Mouse (Mus musculus) layer of hippocampus, adult 18-20 months (tissue): ENCODE data around the gene Gtf3c6. TPM values are rescaled to one million over a fixed set of nuclear protein-coding genes. Genes with fewer than 3 reads are reported as not detected.

ENCODE experiments used
- DNase-seq, 2 experiments: peaks; one replicate each; pipeline ENCODE4 v3.0.0; 2022; ENCODE audit warnings: low spot score in 2 of 2
- long read RNA-seq: library from polyadenylated mRNA; stranded (forward); transcript quantifications from one replicate; pipeline ENCODE4 v2.0.0, GENCODE M21; 2021
- total RNA-seq, 2 experiments: library from RNA; stranded (reverse); gene quantifications; 2 replicates each; pipeline ENCODE4 v1.2.3; 2021

Gene Gtf3c6
- 10 to 100 TPM; 23.2 to 27.2 TPM for total RNA-seq
- long read RNA-seq, transcript Gtf3c6-206 (6 exons, 2,526 nt) = major isoform, 12 of 23 reads
- long read RNA-seq, transcript Gtf3c6-201 (6 exons, 887 nt) = minor isoform, 8 of 23 reads
- long read RNA-seq, partial matches to known transcripts = 0 of 23 reads
- long read RNA-seq, other reads (novel, unspliced or antisense) = 2 of 23 reads

DNA sequence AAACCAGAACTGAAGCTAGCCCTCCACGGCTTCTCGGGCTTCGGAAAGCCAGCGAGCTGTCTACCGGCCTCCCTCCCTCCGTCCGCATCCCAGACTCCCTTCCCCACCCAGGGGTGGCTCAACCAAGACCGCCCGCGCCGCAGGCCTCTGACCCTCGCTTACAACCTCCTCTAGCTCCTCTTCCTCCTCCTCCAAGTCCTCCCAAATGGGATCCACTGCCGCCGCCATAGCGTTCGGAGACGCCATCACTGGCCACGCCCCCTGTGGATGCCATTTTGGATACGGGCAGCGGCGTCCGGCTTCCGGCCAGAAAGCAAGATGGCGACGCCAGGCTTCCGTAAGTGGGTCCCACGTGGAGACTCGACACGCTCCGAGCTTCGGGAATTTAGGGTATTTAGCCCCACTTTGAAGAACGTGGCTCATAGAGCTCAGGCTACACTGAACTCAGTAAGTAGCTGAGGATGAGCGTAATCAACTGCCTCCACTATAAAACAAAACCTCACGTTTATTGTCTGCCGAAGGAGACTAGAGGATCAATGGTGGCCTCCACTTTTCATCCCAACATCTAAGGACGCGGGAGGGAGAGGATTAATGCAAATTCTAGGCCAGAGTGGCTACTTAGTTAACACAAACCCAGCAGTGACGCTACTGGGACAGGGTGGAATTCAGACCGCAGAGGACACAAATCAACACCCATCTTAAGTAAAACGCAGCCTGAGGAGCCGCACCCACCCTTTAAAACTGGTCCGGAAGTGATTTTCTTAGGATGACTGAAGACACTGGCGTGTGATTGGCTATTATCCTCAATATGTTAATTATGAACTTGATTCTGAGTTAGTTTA lies at the start of gene Gtf3c6:
Gene Gtf3c6 (minus strand): TSS at position 695 of the 842 bp plus-strand sequence.
- DNase-seq = peak; percentile 90 to 97

DNA sequence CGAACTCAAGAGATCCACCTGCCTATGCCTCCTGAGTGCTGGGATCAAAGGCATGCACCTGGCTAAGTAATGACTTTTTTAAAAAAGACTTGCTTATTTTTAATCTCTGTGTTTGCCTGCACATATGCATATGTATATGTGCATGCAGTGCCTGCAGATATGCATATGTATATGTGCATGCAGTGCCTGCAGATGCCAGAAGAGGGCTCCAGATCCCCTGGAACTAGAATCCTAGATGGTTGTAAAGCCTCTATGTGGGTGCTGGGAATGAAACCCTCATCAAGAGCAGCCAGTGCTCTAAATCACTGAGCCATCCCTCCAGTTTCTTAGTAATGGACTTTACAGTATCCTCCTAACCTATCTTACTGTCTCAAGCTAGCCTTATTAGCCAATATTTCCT lies 48.1 kb upstream of the Gtf3c6 start:
- DNase-seq = no peak

DNA sequence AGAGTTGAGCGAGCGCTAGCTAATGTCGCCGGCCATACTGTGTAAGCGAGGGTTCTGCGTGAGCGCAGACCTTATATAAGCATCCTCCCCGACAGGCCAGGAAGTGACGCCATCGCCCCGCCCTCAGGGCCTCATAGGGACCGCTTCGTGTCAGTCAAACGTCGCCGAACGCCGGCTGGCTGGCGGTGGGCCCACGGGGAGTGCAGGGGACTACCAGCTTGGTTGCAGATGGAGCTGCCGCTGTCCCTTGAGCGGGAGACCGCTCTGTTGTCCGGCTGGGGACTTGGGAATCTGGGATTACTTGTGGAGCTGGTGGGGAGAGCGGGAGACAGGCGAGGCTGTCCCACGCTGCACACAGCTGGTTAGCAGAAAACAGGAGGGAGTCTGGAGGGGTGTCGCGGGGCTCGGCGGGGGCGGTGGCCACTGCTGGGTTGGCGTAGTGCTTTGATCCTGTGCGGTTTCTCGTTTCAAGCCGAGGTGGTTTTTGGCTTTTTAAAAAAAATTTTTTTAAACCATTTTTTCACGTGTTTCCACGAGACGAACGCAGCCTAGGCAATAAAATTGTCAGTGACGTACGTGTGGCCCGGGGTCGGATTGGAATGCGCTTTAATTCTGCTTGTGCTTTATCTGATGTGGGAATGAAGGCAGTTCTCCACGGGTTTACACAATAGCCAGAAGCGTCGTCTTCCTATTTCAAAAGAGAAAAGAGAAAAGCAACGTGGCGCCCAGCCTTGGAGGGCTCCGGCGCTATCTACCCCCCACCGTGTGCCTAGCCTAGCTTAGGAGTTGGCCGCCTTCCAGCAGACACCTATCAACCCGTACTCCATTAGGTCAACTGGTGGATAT lies 44.5 kb upstream of the Gtf3c6 start, which contains the start of gene Amd1:
Gene Amd1 (minus strand): TSS at position 47 of the 846 bp plus-strand sequence.
- DNase-seq = peak; percentile 99 to 100

DNA sequence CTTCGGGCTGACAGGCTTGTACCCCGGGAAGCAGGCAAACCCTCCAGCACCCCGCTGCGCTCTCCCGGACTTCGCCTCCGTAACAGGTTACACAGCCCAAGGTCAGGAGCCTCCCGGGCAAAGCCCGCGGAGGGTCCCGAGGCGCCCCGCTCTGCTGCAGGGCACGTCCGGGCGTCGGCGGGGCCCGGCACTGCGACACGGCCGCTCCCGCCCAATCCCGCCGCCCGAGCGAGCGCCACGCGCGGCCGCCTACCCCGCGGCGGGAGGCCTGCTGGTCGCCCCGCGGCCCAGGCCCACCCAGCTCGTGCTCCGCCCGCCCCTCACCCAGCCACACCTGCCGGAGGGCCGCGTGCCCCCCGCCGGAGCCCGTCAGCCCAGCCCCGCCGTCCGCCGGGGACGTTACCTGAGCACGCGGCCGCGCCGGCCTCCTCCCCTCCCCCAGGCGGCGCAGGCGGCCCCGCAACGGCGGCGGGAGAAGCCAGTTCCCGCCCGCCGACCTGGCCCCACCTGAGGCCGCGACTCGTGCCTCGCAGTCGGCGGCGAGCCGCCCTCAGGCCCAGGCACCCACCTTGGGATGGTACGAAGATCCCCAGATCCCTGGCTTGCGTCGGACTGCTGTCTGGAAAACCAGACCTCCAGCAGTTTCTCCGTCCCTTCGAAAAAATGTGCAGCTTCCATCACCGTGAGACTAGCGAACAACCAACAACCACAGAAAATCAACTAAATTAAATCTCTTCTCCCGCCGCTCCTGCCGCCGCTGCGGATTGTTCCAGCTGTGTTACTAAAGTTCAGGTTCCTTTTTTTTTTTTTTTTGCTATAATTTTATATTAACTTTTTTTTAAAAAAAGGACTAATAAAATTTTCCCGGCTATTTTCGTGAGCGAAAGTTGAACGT lies 43.5 kb upstream of the Gtf3c6 start:
- peak in 1 of 2 experiments; percentile 37 for DNase-seq

DNA sequence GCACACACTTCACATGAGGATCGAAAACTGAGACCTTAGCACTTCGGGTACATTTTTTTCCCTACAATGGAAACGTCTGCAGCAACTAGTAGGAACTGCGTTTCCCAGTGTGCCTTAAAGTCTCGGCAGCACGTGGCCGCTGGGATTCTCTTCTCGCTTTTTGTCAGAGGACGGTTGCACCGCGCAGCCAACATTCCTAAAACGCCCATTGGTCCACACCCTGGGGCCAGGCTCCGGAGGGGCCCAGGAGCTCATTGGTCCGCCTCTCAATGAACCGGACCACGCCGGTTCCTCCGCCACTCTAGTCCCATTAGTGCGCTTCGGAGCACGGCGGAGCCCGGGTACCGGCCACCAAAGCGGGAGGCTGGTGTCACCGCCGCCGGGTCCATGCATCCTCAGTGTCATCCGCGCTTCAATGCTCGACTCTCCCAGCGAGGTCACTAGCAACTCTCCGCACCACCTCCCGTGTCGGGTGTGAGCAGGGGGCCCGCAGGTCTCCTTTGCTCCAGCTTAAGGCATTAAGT lies 42.8 kb upstream of the Gtf3c6 start:
- peak; percentile 78 to 86 for DNase-seq

DNA sequence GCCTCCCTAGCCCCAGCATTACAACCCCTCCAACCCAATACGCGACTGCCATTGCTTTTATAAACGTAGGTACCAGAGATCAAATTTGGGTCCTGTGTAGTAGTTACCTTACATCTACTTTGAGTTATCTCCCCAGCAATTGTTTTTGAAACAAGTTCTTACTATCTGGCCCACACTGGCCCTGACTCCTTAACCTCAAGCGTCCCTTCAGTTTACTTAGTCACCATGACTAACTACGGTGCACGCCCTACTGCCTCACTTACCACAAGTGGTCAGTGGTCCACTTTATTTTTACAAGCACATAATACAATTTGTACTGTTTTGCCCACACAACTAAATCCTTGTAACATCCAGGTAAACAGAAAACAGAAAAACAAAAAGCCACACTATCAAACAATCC lies 34.7 kb upstream of the Gtf3c6 start:
- no peak for DNase-seq

DNA sequence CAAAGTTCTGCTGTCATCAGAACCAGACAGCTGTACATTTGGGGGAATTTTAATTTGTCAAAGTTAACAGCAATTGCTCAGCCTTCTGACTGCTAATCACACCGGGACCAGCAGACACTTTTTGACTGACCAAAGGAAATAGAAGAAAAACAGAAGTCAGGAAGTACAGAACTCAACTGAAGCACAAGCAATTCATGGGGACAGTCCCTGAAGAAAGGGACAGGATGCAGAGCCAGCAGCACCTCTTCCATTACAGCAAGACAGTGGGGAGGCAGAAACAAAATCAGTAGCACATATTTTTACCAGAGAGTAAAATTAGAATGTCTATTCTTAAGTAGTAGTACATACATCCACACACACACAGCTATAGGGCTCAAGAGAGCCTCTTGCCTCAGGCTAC lies 28.9 kb upstream of the Gtf3c6 start:
- no peak for DNase-seq

DNA sequence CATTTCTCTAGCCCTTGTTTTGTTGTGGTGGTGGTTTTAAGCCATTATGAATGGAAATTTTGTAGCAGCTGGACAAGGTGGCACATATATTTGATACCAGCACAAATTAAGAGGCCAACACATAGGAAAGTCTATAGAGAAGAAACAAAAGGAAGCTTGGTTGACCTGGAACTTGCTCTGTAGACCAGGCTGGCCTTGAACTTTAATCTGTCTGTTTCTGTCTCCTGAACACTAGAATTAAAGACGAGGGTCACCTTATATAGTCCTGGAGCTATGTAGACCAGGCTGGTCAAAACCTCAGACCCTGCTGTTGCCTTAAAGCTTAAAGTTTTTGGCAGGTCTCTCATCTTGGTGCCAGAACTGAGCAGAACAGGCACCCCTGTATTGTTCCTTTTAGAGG lies 27.7 kb upstream of the Gtf3c6 start:
- no peak for DNase-seq

DNA sequence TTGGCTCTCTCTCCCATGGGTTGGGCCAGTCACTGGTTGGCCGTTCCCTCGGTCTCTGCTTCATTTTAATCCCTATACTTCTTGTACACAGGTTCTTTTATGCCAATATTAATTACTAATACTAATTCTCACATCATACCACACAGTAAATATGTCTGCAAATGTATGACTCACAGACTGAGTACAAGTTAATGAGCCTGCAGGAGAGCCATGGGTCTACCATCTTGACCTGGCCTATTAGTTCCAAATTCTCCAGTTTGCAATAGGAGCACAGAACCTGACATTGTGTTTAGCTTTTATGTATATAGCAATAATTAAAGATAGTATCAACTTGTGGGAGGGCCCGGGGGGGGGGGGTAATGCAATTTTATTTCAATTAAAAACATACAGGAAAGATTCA lies 27.1 kb upstream of the Gtf3c6 start:
- no peak for DNase-seq

DNA sequence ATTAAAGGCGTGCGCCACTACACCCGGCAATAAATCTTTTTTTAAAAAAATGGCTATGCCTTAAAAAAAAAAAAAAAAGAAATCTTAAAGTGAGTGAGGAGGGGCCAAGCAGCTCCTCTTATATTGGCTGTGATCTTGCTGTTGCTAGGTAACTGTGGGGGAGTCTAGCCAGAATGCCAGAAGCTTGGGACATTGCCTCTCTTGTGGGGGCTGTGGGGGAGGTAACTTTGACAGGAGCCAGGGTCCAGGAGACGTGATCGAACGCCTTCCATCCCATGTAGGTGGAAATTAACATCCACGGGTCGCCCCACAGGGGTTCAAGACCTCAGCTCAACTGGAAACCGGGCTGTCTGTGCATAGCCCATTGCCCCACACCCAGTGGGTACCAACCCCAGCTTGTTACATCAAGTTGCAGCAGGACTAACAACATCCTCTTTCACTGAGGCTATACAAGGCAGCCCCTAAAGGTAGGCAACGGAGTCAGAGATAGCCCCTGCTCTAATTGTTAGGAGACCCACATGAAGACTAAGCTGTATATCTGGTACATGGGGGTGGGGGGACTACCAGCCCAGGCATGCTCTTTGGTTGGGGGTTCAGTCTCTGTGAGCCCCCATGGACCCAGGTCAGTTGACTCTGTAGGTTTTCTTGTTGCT lies 26.4 kb upstream of the Gtf3c6 start:
- DNase-seq = peak; percentile 56 to 65

DNA sequence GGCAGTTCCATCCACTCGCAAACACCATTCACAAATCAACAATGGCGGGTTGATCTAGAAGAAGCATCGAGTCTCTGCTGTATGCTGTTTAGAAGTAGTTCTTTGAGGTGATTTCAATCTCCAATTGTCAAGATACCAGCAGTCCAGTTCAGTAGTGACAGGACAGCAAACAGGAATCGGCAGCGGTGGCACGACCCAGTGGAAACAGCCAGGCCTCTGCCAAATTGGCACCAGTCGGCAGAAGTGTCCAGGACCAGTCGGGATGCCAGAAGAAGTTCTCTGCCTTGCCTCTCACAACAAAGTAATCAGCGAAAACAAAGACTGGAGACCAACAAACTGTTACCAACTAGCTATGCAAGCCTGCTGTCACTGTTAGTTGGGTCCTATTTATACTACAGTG lies 25.7 kb upstream of the Gtf3c6 start:
- no peak for DNase-seq

DNA sequence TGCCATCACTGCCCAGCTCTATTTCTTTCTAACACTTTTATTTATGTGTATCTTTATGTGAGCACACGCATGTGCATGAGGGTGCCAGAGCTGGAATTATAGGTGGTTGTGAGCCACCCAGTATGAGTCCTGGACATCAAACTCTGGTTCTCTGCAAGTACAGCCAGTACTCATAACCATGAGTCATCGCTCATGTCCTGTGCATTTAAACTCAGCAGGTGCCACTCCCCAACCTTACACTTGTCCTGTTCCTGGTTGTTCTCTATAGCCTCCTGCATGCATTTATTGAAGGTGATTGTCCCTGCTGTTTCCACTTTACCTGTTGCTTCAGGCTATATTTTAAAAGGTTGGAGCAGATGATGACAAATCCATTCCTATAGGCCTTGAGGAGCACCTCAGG lies 23.7 kb upstream of the Gtf3c6 start:
- DNase-seq = no peak

DNA sequence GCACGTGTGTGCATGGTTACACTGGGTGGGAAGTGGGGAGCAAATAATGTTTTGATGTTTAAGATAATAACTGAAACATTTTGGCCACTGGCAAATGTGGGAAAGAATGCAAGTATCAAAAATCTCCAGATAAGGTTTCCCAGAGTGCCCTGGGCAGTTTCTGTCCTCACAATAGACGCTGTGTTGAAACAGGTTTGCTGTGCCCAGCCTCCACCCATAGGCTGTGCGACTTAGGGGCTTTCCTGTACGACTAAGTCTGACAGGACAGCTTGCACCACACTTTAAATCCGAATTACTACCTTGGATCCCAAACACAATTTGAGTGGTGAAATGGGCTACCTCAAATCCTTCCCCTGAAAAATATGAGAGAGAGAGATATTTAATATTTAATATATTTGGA lies 20.4 kb upstream of the Gtf3c6 start:
- no peak for DNase-seq

DNA sequence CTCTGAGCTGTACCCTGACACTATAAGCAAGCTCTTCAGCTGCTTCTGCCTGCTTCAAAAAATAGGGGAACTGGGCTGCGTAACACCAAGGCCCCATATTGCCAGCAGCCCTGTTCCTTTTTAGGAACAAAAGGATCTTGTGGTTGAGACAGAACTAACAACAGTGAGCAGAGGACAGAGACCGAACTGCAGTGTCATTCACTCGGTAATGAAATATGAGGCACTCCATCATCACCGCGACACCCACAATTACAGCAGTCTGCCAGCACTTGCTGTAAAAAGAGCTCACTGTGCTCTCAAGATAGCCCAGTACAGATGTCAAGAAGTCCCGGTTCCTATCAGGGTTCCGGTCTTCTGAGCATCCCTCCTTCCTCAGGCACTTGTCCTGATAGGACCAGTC lies 18.1 kb upstream of the Gtf3c6 start:
- no peak for DNase-seq

DNA sequence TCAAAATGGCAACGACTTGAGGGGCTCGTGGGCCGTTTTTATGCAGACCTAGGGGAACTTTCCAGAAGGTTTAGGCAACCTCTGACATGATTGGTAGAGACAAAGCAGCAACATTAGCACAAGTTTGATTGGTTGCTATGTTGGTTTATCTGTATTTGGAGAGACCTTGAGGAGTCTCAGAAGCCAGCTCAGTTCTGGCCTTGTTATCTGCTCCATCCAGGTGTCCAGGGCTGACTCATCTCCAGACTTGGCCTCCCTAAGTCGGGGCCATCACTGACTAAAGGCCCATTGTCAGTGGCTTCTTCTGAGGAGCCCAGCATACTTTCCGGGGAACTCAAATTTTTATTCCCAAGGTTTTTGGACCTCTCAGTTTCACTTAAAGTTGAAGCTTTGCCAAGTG lies 16.0 kb upstream of the Gtf3c6 start:
- no peak for DNase-seq

DNA sequence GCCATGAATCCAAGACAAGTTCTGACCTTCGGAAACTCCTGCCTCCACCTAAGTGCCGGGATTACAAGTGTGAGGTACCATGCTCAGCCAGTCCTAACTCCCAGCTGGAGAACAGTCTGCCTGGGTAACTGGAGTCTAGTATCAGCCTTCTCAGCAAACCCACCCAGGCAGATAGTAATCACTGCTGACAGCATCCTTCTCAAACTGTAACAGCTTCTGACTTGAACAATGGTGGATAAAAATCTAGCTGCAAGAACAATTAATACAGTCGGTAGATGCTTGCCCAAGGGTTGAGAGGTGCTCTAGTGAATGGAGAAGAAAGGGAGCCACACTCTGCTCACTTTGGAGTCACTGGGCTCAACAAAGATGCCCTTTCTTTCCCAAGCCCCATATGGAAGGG lies 13.3 kb upstream of the Gtf3c6 start:
- no peak for DNase-seq

DNA sequence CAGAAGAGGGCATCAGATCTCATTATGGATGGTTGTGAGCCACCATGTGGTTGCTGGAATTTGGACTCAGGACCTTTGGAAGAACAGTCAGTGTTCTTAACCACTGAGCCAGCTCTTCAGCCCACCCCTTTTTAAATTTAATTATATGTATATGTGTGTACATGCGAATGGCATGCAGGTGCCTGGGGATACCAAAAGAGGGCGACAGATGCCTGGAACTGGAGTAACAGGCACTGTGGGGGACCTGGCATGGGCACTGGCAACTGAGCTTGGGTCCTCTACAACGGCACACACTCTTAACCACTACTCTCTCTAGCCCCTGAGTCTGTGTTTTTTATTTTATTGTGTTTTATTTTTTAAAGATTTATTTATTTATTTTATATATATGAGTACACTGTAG lies 7.0 kb upstream of the Gtf3c6 start:
- no peak for DNase-seq

DNA sequence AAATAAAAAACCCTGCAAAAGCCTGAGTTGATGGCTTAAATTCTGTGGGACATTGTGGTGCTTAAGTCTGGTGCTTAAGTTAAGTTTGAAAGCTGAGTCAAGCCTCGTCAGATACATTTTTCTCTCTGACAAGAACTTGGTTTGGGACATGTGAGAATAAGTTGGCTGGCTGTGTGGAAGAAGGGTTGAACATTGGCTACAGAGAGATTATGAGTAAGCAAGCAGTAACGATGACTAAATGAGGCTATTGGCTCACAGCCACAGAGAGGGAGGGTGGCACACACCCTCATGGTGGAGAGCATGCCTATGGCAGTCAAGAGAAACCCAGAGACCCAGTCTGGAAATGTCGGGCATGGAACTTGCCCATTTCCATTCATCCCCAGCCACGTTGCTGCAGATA lies 5.8 kb upstream of the Gtf3c6 start:
- DNase-seq = no peak

DNA sequence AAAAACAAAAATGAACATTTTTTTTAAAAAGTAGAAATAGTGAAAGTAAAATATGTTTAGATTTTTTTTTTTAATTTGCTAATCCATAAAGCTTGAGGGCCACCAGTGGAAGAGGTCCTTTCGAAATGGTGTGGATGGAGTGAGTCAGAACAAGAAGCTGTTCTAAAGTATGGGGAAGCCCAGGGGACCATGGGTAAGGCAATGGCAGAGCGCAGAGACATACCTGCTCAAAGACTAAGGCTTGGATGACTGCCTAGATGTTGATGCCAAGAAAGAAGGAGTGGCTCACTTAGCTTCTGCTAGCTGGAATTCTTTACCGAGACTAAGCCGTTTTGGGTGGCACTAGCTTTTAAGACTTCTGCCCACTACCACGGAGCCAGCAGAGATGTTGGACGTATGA lies 4.3 kb upstream of the Gtf3c6 start:
- no peak for DNase-seq

DNA sequence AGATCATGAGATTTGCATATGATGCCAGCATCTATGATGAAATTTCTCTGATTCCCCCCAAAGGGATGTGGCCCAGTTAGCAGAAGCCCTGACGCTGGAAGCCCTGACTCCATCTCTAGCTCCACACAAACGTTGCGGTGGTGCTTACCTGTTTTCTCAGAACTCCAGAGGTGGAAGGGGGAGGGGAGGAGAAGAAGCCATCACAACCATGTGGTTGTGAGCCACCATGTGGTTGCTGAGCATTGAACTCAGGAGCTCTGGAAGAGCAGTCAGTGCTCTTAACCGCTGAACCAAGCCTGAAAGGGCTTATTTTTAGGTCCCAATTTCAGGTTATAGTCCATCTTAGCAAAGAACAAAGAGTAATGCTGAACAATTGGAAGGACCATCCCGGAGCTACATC lies 2.4 kb upstream of the Gtf3c6 start:
- no peak for DNase-seq
